Mouse (Mus musculus): Measurements from ENCODE around the gene Tm6sf2. TPM values are rescaled to one million over a fixed set of nuclear protein-coding genes. Genes with fewer than 3 reads are reported as not detected.

Tm6sf2 gene
- total RNA-seq (2014; rRNA removed), result 0.25 TPM in 1 of 2 replicates, not detected in the other
- polyA plus RNA-seq (2015; fragmentation: Nextera tagmentation; extraction: Ambion mirVana), result 0.19 and 0.37 TPM in 2 replicates

GRCm38 (mm10) chr8:70072441-70073069 lies at the start of gene Tm6sf2:
Tm6sf2 (plus strand) TSS chr8:70072924.
- peaks cover 28% of the 10 kb centered on the region for H3K36me3 ChIP-seq (ENCODE audit: insufficient read depth, low read length)
- no peak within 1 kb of the TSS for H3K9ac ChIP-seq (replicated peaks; ENCODE audit: low read length)
- H3K9me3 ChIP-seq (ENCODE audit: low read length), result no peaks in the 10 kb centered on the region
- no peak within 1 kb of the TSS for H3K4me3 ChIP-seq (ENCODE audit: low read length)
- no peak within 1 kb of the TSS for H3K27ac ChIP-seq
- WGBS, result 16% methylated on average over 23 of the region's 27 CpGs
- peak; percentile 76 for ATAC-seq
- H3K27me3 ChIP-seq (ENCODE audit: insufficient read depth, low read length), result no peaks in the 10 kb centered on the region
- peak; percentile 52 for DNase-seq (ENCODE audit: low spot score)
- H3K4me1 ChIP-seq (ENCODE audit: insufficient read depth, low read length), result no peaks in the 10 kb centered on the region
- H3K4me2 ChIP-seq (ENCODE audit: low read depth, low read length), result peak within 1 kb of the TSS; percentile 30
- TF ChIP-seq CTCF (IDR thresholded peaks at IDR 0.05; ENCODE audit: low read depth), result no peak

- H3K4me2 ChIP-seq (ENCODE audit: low read depth, low read length), result no peak overlapping the region
- H3K27ac ChIP-seq, result no peak overlapping the region
- H3K36me3 ChIP-seq (ENCODE audit: insufficient read depth, low read length), result peaks cover 97% of the 10 kb centered on the region
- WGBS, result 70% methylated on average over 8 of the region's 8 CpGs
- H3K27me3 ChIP-seq (ENCODE audit: insufficient read depth, low read length), result no peaks in the 10 kb centered on the region
- ATAC-seq, result no peak
- TF ChIP-seq CTCF (IDR thresholded peaks at IDR 0.05; ENCODE audit: low read depth), result no peak
- H3K9ac ChIP-seq (replicated peaks; ENCODE audit: low read length), result no peak overlapping the region
- no peaks in the 10 kb centered on the region for H3K9me3 ChIP-seq (ENCODE audit: low read length)
- H3K4me3 ChIP-seq (ENCODE audit: low read length), result no peak overlapping the region
- DNase-seq (ENCODE audit: low spot score), result no peak
- H3K4me1 ChIP-seq (ENCODE audit: insufficient read depth, low read length), result no peaks in the 10 kb centered on the region
Observed at GRCm38 (mm10) chr8:70023596-70023995, 49.1 kb upstream of the Tm6sf2 start.

- Histone ChIP-seq H3K4me3 (ENCODE audit: low read length) (no peak overlapping the region), H3K9me3 (ENCODE audit: low read length) (no peaks in the 10 kb centered on the region), H3K27ac (no peak overlapping the region), H3K9ac (replicated peaks; ENCODE audit: low read length) (no peak overlapping the region), H3K27me3 (ENCODE audit: insufficient read depth, low read length) (no peaks in the 10 kb centered on the region), H3K36me3 (ENCODE audit: insufficient read depth, low read length) (peaks cover 89% of the 10 kb centered on the region), H3K4me1 (ENCODE audit: insufficient read depth, low read length) (no peaks in the 10 kb centered on the region), H3K4me2 (ENCODE audit: low read depth, low read length) (no peak overlapping the region)
- DNase-seq (ENCODE audit: low spot score) (no peak), ATAC-seq (no peak)
- 98% methylated on average over 2 of the region's 2 CpGs for WGBS
- no peak for TF ChIP-seq CTCF (IDR thresholded peaks at IDR 0.05; ENCODE audit: low read depth)
Observed at GRCm38 (mm10) chr8:70026151-70026550, 46.6 kb upstream of the Tm6sf2 start.

GRCm38 (mm10) chr8:70030255-70030654 lies 42.5 kb upstream of the Tm6sf2 start:
- DNase-seq (ENCODE audit: low spot score) (no peak), ATAC-seq (no peak)
- TF ChIP-seq CTCF (IDR thresholded peaks at IDR 0.05; ENCODE audit: low read depth), result no peak
- Histone ChIP-seq H3K4me2 (ENCODE audit: low read depth, low read length) (no peak overlapping the region), H3K27me3 (ENCODE audit: insufficient read depth, low read length) (no peaks in the 10 kb centered on the region), H3K9me3 (ENCODE audit: low read length) (no peaks in the 10 kb centered on the region), H3K4me3 (ENCODE audit: low read length) (no peak overlapping the region), H3K27ac (no peak overlapping the region), H3K9ac (replicated peaks; ENCODE audit: low read length) (no peak overlapping the region), H3K36me3 (ENCODE audit: insufficient read depth, low read length) (peaks cover 53% of the 10 kb centered on the region), H3K4me1 (ENCODE audit: insufficient read depth, low read length) (no peaks in the 10 kb centered on the region)
- 86% methylated on average over 1 of the region's 1 CpGs for WGBS

- no peak overlapping the region for H3K4me2 ChIP-seq (ENCODE audit: low read depth, low read length)
- no peaks in the 10 kb centered on the region; the same call in 1 of the 2 replicates for H3K36me3 ChIP-seq (ENCODE audit: insufficient read depth, low read length)
- 94% methylated on average over 1 of the region's 1 CpGs for WGBS
- H3K27me3 ChIP-seq (ENCODE audit: insufficient read depth, low read length), result no peaks in the 10 kb centered on the region
- no peak for ATAC-seq
- H3K9ac ChIP-seq (replicated peaks; ENCODE audit: low read length), result no peak overlapping the region
- H3K27ac ChIP-seq, result no peak overlapping the region
- H3K4me3 ChIP-seq (ENCODE audit: low read length), result no peak overlapping the region
- peaks cover 19% of the 10 kb centered on the region for H3K4me1 ChIP-seq (ENCODE audit: insufficient read depth, low read length)
- no peak for DNase-seq (ENCODE audit: low spot score)
- no peaks in the 10 kb centered on the region for H3K9me3 ChIP-seq (ENCODE audit: low read length)
- no peak for TF ChIP-seq CTCF (IDR thresholded peaks at IDR 0.05; ENCODE audit: low read depth)
Observed at GRCm38 (mm10) chr8:70037994-70038393, 34.7 kb upstream of the Tm6sf2 start.

- DNase-seq (ENCODE audit: low spot score) (peak; percentile 1), ATAC-seq (peak; percentile 28)
- H3K27ac ChIP-seq, result peak overlapping the region; percentile 85
- H3K9ac ChIP-seq (replicated peaks; ENCODE audit: low read length), result peak overlapping the region; percentile 91
- no peaks in the 10 kb centered on the region for H3K9me3 ChIP-seq (ENCODE audit: low read length)
- WGBS, result under 1% methylated on average over 47 of the region's 47 CpGs
- H3K4me1 ChIP-seq (ENCODE audit: insufficient read depth, low read length), result peaks cover 26% of the 10 kb centered on the region
- H3K4me2 ChIP-seq (ENCODE audit: low read depth, low read length), result peak overlapping the region; percentile 74
- H3K36me3 ChIP-seq (ENCODE audit: insufficient read depth, low read length), result no peaks in the 10 kb centered on the region; the same call in 1 of the 2 replicates
- no peak for TF ChIP-seq CTCF (IDR thresholded peaks at IDR 0.05; ENCODE audit: low read depth)
- peak overlapping the region; percentile 59 for H3K4me3 ChIP-seq (ENCODE audit: low read length)
- no peaks in the 10 kb centered on the region for H3K27me3 ChIP-seq (ENCODE audit: insufficient read depth, low read length)
Observed at GRCm38 (mm10) chr8:70041885-70042546, 30.7 kb upstream of the Tm6sf2 start.
